Mouse (Mus musculus) heart, postnatal 4 days (tissue): ENCODE data around the gene Angptl1. TPM values are rescaled to one million over a fixed set of nuclear protein-coding genes. Genes with fewer than 3 reads are reported as not detected.

Experiments used
- DNase-seq: peaks from one replicate; pipeline ENCODE4 v3.0.0; 2021
- total RNA-seq, 2 experiments: library from RNA; stranded (reverse); gene quantifications; 2 replicates each; pipeline ENCODE4 v1.2.3; 2021

Angptl1 gene
- 1 to 10 TPM; 2.3 to 2.9 TPM for total RNA-seq

DNA sequence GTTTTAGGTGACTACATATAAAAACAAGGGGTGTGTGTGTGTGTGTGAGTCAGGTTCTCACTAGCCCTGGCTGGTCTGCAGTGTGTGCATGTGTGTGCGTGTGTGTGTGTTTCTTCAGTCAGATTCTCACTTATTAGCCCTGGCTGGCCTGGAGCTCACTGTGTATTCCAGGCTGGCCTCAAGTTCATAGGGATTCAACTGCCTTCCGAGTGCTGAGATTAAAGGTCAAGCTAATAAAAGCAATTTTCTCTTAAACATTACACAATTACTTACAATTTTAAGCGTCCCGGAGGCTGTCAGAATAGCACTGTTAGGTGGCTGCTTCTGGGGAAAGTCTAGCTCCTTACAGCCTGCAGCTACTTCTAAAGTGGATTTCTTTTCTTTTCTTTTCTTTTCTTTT, at the start of gene Angptl1:
Angptl1 (plus strand) TSS at position 386 of the 400 bp plus-strand sequence.
- DNase-seq, result no peak

GRCm38 (mm10) chr1:156789844-156790490, 48.4 kb upstream of the Angptl1 start:
- no peak for DNase-seq

GRCm38 (mm10) chr1:156796251-156796650, 42.1 kb upstream of the Angptl1 start:
- DNase-seq, result peak; percentile 9

- DNase-seq, result no peak
These were observed 37.1 kb upstream of the Angptl1 start for GRCm38 (mm10) chr1:156801276-156801675.

- DNase-seq, result no peak
These were observed 30.0 kb upstream of the Angptl1 start for GRCm38 (mm10) chr1:156808332-156808731.

GRCm38 (mm10) chr1:156811928-156812327, 26.4 kb upstream of the Angptl1 start:
- DNase-seq, result no peak

- DNase-seq, result no peak
These were observed 25.6 kb upstream of the Angptl1 start for GRCm38 (mm10) chr1:156812716-156813115.

GRCm38 (mm10) chr1:156813485-156813884, 24.9 kb upstream of the Angptl1 start:
- DNase-seq, result no peak

- DNase-seq, result no peak
These were observed 19.1 kb upstream of the Angptl1 start for GRCm38 (mm10) chr1:156819236-156819635.

- DNase-seq, result peak; percentile 63
These were observed 333 bp downstream of the Angptl1 start for GRCm38 (mm10) chr1:156838695-156839094.

GRCm38 (mm10) chr1:156841625-156842339, 3.4 kb downstream of the Angptl1 start:
- DNase-seq, result no peak

DNA sequence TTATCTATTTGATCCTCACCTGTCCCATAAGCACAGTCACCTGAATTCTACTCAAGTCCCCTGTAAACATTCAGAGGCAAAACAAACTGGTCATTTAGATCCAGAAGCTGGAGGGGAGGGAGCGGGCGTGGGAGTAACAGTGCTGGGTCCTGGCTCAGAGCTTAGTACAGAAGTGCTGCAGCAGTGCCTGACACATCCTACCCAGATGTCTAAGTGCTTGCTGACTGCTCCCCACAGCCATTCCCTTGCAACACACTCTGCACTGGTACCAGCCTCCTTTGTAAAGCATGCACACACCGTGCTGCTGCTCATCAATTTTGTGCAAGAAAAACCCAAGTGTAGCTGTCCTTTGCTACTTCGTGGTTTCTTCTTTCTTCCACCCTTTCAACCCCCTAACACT, 8.7 kb downstream of the Angptl1 start:
- DNase-seq, result no peak

DNA sequence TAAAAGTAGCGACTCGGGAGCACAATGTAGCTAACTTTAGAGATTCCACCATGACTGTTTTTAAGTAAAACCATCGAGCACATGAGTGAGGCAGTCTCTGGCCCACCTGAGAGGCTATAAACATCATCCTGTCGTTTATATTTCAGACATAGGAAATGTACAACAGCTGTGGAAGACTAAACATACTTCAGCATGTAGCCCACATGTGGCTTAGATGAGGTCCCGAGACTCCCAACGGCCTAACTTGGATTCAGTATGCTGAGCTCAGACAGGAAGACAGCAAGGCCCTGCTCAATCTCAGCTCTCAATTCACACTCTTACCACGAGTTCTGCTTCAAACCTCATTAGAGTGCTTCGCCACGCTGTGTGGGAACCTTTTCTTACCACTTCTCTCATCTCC, 14.0 kb downstream of the Angptl1 start:
- DNase-seq, result no peak

DNA sequence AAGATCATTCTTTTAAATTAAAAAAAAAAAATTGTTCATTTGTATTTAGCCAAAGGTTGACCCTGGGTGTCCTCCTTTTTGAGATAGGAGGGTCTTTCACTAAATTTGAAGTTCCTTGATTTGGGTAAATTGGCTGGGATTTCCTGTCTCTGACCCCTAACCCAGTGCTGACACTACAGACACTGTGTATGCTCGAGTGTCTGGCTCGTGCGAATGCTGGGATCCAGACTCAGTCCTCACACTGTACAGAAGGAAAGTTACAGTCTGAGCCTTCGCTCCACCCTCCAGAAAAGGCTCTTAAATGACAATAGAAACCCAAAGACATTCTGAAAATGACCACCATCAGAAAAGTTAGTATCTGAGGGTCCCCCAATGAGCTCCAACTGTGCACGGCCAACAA, 14.5 kb downstream of the Angptl1 start:
- DNase-seq, result no peak

GRCm38 (mm10) chr1:156854558-156854957, 16.2 kb downstream of the Angptl1 start:
- DNase-seq, result no peak

DNA sequence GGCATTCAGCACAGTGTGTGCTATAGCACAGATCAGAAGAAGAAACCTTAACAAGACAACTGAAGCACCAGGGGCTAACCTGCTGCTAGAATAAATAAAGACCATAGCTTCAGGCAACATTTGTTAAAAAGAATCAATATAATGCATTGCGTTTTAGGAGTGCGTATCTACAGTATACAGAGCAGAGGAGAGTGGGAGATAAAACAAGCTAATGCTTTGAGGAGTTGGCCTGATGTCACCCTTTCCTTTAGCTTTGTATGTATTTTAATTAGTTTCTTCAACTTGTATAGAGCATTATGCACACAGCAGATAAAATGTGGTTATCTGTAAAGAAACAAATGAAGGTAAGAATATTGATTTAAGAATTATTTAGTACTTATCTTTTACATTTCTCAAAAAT, 18.3 kb downstream of the Angptl1 start:
- no peak for DNase-seq

GRCm38 (mm10) chr1:156859156-156859555, 20.8 kb downstream of the Angptl1 start:
- no peak for DNase-seq

DNA sequence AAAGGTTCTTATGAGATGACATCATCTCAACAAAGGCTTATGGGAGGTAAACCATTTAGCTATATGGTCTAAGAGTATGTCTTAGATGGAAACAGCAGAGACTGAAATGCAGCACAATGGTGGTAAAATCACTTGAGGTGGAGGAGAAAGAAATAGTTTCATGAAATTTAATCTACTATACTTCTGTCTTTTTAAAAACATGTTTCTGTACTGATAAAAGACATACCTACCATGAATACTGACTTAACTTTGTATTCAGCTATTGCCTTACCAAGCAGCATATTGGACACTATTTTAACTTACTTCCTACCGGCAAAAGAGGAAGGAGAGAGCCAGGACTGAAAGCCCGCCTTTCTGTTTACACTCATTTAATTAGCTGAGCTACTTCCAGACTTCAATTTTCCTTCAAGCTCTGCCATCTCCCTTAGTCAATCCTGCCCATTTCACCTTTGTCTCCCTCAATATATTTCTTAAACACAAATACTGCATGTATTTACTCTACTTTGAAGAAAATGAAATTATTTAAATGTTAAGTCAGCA, 21.4 kb downstream of the Angptl1 start:
- no peak for DNase-seq

GRCm38 (mm10) chr1:156860266-156860665, 21.9 kb downstream of the Angptl1 start:
- no peak for DNase-seq

DNA sequence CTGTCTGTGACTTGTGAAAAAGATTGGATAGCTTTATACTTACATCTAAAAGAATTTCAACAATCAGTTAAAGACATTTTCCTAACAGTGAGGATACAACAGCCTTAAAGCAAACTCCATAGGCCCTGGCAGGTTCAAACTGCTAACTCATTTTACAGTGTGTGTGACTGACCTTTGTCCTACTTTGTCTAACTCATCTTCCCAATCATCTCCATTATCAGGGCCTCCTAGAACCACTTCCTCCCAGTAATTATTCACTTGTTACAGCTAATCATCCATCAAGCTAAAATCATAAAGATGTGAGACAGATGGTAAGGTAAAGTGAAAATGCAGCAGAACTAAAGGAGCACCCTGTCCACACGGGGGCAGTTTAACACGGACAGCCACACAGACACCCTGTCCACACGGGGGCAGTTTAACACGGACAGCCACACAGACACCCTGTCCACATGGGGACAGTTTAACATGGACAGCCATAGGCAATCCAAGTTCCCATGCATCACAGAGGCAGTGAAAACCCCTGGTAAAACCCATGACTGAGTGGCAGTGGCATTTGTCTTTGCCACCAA, 23.2 kb downstream of the Angptl1 start:
- DNase-seq, result peak; percentile 25

- no peak for DNase-seq
These were observed 25.4 kb downstream of the Angptl1 start for GRCm38 (mm10) chr1:156863726-156864125.

DNA sequence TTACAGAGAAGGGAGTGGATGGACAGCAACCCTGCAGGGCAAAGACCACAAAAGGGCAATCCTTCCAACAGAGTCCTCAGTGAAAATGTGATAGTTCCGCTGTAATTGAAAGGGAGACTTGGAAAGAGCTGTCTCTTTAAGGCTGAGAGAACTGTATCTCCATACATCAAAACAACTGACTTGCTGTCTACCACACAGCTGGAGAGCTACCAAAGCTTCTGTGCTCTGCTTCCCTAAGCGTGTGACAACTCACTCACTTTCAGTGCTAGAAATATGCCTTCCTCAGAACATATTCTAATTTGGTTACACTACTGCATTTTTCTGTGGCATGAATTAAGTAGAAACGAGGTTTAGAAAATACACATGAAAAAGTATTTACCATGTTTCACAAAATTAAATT, 25.9 kb downstream of the Angptl1 start:
- no peak for DNase-seq

DNA sequence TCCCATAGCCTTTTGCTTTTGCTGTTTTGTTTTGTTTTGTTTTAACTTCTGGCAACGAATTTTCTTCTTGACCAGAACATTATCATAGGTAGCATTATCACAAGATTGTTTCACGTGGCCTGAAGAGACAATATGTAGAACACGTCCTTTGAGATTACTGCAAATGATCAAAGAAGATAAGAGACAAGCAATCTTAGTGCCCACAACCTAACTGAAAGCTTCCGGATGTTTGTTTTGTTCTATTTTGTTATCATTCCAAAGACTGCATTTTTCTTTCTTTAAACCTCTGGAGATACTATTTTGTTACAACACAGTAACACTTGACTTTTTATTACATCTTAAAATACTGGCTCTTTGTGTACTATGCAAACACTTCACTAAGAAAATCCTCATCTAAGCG, 31.7 kb downstream of the Angptl1 start:
- DNase-seq, result no peak

- DNase-seq, result no peak
These were observed 32.3 kb downstream of the Angptl1 start for GRCm38 (mm10) chr1:156870616-156871015.
